Mouse (Mus musculus) spleen, postnatal 14 days (tissue): ENCODE measurements at regions not wholly inside any gene's neighbourhood (a gene's known extent, or its start where the extent isn't known, plus 50 kb on each side); places are given as distances from the start of the nearest gene placed in this dataset.

ENCODE experiments used
- DNase-seq, 2 experiments: peaks; one replicate each; pipeline ENCODE4 v3.0.0; 2021 to 2022; ENCODE audit warnings: low spot score in 2 of 2

DNA sequence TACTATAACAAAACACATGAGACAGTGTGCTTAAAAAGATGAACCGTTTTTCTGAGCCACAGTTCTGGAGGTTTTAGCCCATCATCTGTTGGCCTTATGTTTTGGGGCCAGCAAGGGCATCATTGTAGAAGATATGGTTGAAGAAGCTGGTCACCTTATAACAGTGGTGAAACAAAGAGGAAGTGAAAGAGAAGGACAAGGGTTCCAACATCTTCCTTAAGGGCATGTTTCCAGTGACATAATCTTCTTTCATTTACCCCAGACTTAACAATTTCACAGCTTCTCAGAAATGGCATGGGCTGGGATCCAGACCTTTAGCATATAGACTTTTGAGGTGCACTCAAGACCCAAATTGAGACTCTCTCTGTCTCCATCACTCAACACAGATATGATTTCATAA, 259.5 kb downstream of the 1700064H15Rik start:
- DNase-seq = no peak

DNA sequence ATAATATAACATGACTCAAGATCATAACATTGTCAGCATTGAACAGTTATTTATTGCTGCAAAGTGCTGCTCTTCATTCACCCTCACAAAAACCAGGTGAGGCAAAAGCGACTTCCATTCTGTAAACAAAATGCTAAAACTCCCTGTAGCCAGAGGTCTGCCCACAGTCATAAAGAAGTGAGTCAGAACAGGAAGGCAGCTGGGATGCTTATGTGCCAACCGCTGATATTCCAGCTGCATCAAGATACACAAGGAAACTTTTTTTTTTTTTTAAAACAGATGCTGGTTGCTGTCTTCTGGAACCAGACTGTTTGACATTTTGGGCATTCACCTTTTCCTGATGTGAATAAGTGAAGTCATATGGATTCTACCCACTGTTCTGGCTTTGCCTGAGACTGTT, 260.7 kb downstream of the 1700064H15Rik start:
- DNase-seq = no peak
